ENCODE assay signal across 26 mouse cellular contexts in genomic region chr6:113837740-113838139, GRCm38 (mm10).
DNase-seq lines count a peak whose midpoint lies in the region; ATAC-seq lines count a peak whose summit lies in the region.
"Had no signal": no experiment of that assay in that cellular context is flagged by ENCODE, and none has a peak within 500 bp of the region (broad histone marks: within the 10 kb centered on the region; RNA-seq: fewer than 3 reads in every experiment).

No protein-coding gene starts in this region.

- H3K36me3 ChIP-seq in heart, embryonic 10.5 days = no peaks in the 10 kb centered on the region
- H3K36me3 ChIP-seq: embryonic facial prominence, embryonic 13.5 days; embryonic facial prominence, embryonic 15.5 days; forebrain, embryonic 10.5 days; forebrain, embryonic 12.5 days; G1E had no signal

- ATAC-seq in common myeloid progenitor, adult 5-6 weeks (replicated peaks; ENCODE audit: low read depth, poor library complexity, severe bottlenecking) = peak; percentile 43; the same call in 1 of the 2 replicates
- ATAC-seq in hematopoietic stem cell, adult 5-6 weeks (replicated peaks in 1 of 2; ENCODE audit: insufficient read depth in 1 of 2, low FRiP score in 2 of 2, low TSS enrichment in 1 of 2, low read depth in 1 of 2, poor library complexity in 2 of 2, severe bottlenecking in 2 of 2) = peak; percentile 16 to 34; a peak in 2 of 4 replicates
- peak; percentile 69 for ATAC-seq in megakaryocyte progenitor cell, adult 5-6 weeks (replicated peaks; ENCODE audit: poor library complexity)
- ATAC-seq: activated CD4-positive, CD25-positive, alpha-beta regulatory T cell, adult 4 months; CD4-positive, CD25-positive, alpha-beta regulatory T cell, adult 4 months; forebrain, embryonic 15.5 days; forebrain, postnatal 0 days; Patski had no signal

- intact Hi-C loops in heart, postnatal 14 days (cut with DNase I) = no loop called here
- intact Hi-C loops in gastrocnemius, postnatal 14 days (cut with DNase I; ENCODE audit: low total_unique reads) = loop anchor here (10.0 kb wide), 1 partner anchor 117 kb away; no protein-coding TSS in a partner anchor

- DNase-seq in heart, postnatal 14 days = no peak
- DNase-seq in gastrocnemius, postnatal 14 days = no peak
- no peak for DNase-seq in heart, embryonic 10.5 days (ENCODE audit: low spot score)
- DNase-seq: adrenal gland, adult 8-10 months; adrenal gland, postnatal 14 days; adrenal gland, postnatal 36 days; B cell, adult 2 months; cerebellum, adult 11-12 months; cerebellum, adult 2 months; cerebellum, adult 9-10 months; cerebellum, postnatal 10 days; embryo, embryonic 11 days; forebrain, postnatal 0 days had no signal

- H3K27me3 ChIP-seq in heart, embryonic 10.5 days (ENCODE audit: insufficient read depth, poor library complexity, severe bottlenecking) = peaks cover 88% of the 10 kb centered on the region
- H3K27me3 ChIP-seq: embryonic facial prominence, embryonic 13.5 days; embryonic facial prominence, embryonic 15.5 days; forebrain, embryonic 12.5 days; forebrain, embryonic 15.5 days; Patski had no signal

- peaks cover 10% of the 10 kb centered on the region for H3K4me1 ChIP-seq in heart, embryonic 10.5 days
- H3K4me1 ChIP-seq: embryonic facial prominence, embryonic 13.5 days; embryonic facial prominence, embryonic 15.5 days; forebrain, embryonic 10.5 days; forebrain, embryonic 12.5 days; forebrain, embryonic 15.5 days had no signal

- H3K27ac ChIP-seq in heart, embryonic 10.5 days = no peak overlapping the region
- H3K27ac ChIP-seq: embryonic facial prominence, embryonic 13.5 days; embryonic facial prominence, embryonic 15.5 days; forebrain, embryonic 10.5 days; forebrain, embryonic 12.5 days; forebrain, embryonic 15.5 days had no signal

- no peak overlapping the region for H3K4me3 ChIP-seq in heart, embryonic 10.5 days
- H3K4me3 ChIP-seq: embryonic facial prominence, embryonic 13.5 days; embryonic facial prominence, embryonic 15.5 days; erythroblast, embryonic 14.5 days; forebrain, embryonic 10.5 days; forebrain, embryonic 12.5 days; forebrain, embryonic 15.5 days had no signal

- WGBS in heart, embryonic 10.5 days = 43% methylated on average over 2 of the region's 2 CpGs

- no peaks in the 10 kb centered on the region for H3K9me3 ChIP-seq in heart, embryonic 10.5 days
- H3K9me3 ChIP-seq: embryonic facial prominence, embryonic 13.5 days; embryonic facial prominence, embryonic 15.5 days; forebrain, embryonic 10.5 days; forebrain, embryonic 12.5 days; forebrain, embryonic 15.5 days had no signal
